Mouse (Mus musculus): ENCODE data around the gene Kcnh5. TPM values are rescaled to one million over a fixed set of nuclear protein-coding genes. Genes with fewer than 3 reads are reported as not detected.

The Kcnh5 gene
- polyA plus RNA-seq, 1 experiment from 2014 or later = 0.05 TPM

- Histone ChIP-seq H3K9me3 (replicated peaks) (no peaks in the 10 kb centered on the region), H3K4me2 (no peak overlapping the region), H3K4me3 (no peak overlapping the region), H3K4me1 (replicated peaks) (no peaks in the 10 kb centered on the region), H3K27ac (ENCODE audit: poor library complexity, severe bottlenecking) (no peak overlapping the region), H3K27me3 (replicated peaks) (no peaks in the 10 kb centered on the region), H3K36me3 (no peaks in the 10 kb centered on the region), H3K9ac (no peak overlapping the region)
- no peak for ATAC-seq (ENCODE audit: insufficient number of reproducible peaks, low FRiP score)
- WGBS = 69% methylated on average over 9 of the region's 9 CpGs
These were observed 225.7 kb downstream of the Kcnh5 start for GRCm38 (mm10) chr12:74951124-74952115.

DNA sequence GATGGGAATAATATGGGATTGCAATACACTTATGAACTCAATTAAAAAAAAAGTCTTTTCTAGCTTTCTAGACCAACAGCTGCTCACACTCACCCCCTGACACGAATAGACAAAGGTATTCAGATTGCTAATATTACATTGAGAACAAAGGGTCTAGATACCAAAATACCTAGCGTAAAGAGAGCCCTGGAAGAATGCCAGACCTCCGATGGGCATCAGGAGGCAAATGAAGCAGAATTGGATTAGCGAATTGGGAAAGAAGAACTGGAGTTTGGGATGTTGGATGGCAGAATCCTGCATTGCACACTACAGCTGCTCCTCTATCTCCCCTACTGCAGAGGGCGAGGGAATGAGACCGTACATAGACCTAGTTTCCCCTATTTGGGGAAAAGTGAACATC, 275.8 kb downstream of the Kcnh5 start:
- Histone ChIP-seq H3K9ac (no peak overlapping the region), H3K4me1 (replicated peaks) (no peaks in the 10 kb centered on the region), H3K27me3 (replicated peaks) (no peaks in the 10 kb centered on the region), H3K36me3 (no peaks in the 10 kb centered on the region), H3K27ac (ENCODE audit: poor library complexity, severe bottlenecking) (no peak overlapping the region), H3K4me3 (no peak overlapping the region), H3K9me3 (replicated peaks) (no peaks in the 10 kb centered on the region), H3K4me2 (no peak overlapping the region)
- 82% methylated on average over 6 of the region's 6 CpGs for WGBS
- no peak for ATAC-seq (ENCODE audit: insufficient number of reproducible peaks, low FRiP score)

DNA sequence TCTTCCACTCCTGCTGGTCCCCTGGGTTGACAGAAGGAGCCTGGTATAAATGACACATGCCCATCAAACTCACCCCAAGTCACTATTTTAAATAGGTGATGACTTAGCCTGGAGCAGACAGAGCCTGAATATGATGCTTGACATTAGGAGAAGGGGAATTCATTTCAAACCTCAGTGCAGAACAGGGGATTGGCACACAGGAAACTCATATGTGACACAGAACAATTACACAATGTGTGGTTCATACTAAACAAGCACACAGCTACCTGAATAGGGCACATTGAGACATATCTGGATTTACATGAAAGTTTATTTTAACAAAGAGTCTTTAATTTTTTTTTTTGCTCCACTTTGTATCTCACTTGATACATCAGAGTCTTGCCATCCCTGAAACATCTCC, 276.4 kb downstream of the Kcnh5 start:
- no peak for ATAC-seq (ENCODE audit: insufficient number of reproducible peaks, low FRiP score)
- no peaks in the 10 kb centered on the region for H3K36me3 ChIP-seq
- H3K4me2 ChIP-seq = no peak overlapping the region
- H3K27ac ChIP-seq (ENCODE audit: poor library complexity, severe bottlenecking) = no peak overlapping the region
- no peak overlapping the region for H3K9ac ChIP-seq
- no peak overlapping the region for H3K4me3 ChIP-seq
- H3K9me3 ChIP-seq (replicated peaks) = no peaks in the 10 kb centered on the region
- H3K4me1 ChIP-seq (replicated peaks) = no peaks in the 10 kb centered on the region
- H3K27me3 ChIP-seq (replicated peaks) = no peaks in the 10 kb centered on the region

- H3K4me1 ChIP-seq (replicated peaks) = no peaks in the 10 kb centered on the region
- no peaks in the 10 kb centered on the region for H3K36me3 ChIP-seq
- H3K27me3 ChIP-seq (replicated peaks) = no peaks in the 10 kb centered on the region
- no peak for ATAC-seq (ENCODE audit: insufficient number of reproducible peaks, low FRiP score)
- no peak overlapping the region for H3K9ac ChIP-seq
- no peaks in the 10 kb centered on the region for H3K9me3 ChIP-seq (replicated peaks)
- WGBS = 79% methylated on average over 4 of the region's 4 CpGs
- no peak overlapping the region for H3K27ac ChIP-seq (ENCODE audit: poor library complexity, severe bottlenecking)
- H3K4me2 ChIP-seq = no peak overlapping the region
- H3K4me3 ChIP-seq = no peak overlapping the region
These were observed 278.1 kb downstream of the Kcnh5 start for GRCm38 (mm10) chr12:74899055-74899454.

DNA sequence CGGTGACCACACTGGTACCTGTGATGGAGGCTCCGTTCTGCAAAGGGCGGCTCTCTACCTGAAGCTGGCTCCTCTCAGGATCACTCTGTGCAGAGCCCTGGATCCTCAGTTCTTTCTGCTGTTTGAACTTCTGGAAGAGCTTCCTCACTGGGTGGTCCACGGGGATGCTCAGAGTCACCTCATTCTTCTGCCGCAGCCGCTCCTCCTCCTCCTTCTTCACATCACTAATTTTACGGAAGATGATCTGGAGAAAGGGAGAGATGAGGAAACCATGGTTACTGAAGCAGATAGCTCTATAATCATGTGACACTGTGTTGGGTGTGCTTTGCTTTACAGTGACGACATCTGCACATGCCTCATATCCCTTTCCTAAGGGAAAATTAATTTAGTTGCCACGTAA, 278.9 kb downstream of the Kcnh5 start:
- H3K9ac ChIP-seq = no peak overlapping the region
- no peaks in the 10 kb centered on the region for H3K4me1 ChIP-seq (replicated peaks)
- no peak overlapping the region for H3K4me2 ChIP-seq
- no peak overlapping the region for H3K4me3 ChIP-seq
- no peaks in the 10 kb centered on the region for H3K36me3 ChIP-seq
- no peak overlapping the region for H3K27ac ChIP-seq (ENCODE audit: poor library complexity, severe bottlenecking)
- no peaks in the 10 kb centered on the region for H3K9me3 ChIP-seq (replicated peaks)
- no peaks in the 10 kb centered on the region for H3K27me3 ChIP-seq (replicated peaks)
- WGBS = 86% methylated on average over 9 of the region's 9 CpGs
- no peak for ATAC-seq (ENCODE audit: insufficient number of reproducible peaks, low FRiP score)

DNA sequence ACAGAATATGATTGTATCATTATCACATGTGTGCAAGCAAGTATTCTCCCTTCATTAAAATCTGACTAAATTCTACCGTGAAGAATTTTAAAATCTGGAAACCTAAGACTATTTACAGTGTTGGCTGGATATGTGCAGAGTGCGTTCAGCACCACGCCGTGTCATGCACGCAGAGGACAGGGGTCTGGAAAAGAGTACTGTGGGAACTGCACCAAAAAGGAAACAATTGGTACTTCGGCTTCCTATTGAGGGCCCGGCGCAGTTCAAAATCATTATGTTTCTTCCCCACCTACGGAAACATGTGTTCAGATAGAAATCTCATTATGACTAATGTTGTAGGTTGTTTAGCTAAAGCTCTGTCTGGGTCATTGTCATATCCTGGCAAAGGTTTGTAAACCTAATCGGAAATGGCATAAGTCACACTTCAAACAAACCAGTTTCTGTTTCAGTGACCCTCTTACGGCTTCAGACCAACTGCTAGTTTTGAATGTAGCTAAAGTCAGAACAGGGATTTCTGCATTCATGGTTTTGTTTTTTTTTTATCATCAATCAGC, 282.2 kb downstream of the Kcnh5 start:
- H3K27me3 ChIP-seq (replicated peaks) = no peaks in the 10 kb centered on the region
- no peaks in the 10 kb centered on the region for H3K36me3 ChIP-seq
- no peak overlapping the region for H3K9ac ChIP-seq
- H3K4me2 ChIP-seq = no peak overlapping the region
- 72% methylated on average over 11 of the region's 11 CpGs for WGBS
- no peak for ATAC-seq (ENCODE audit: insufficient number of reproducible peaks, low FRiP score)
- H3K27ac ChIP-seq (ENCODE audit: poor library complexity, severe bottlenecking) = no peak overlapping the region
- H3K4me3 ChIP-seq = no peak overlapping the region
- H3K4me1 ChIP-seq (replicated peaks) = no peaks in the 10 kb centered on the region
- H3K9me3 ChIP-seq (replicated peaks) = no peaks in the 10 kb centered on the region

DNA sequence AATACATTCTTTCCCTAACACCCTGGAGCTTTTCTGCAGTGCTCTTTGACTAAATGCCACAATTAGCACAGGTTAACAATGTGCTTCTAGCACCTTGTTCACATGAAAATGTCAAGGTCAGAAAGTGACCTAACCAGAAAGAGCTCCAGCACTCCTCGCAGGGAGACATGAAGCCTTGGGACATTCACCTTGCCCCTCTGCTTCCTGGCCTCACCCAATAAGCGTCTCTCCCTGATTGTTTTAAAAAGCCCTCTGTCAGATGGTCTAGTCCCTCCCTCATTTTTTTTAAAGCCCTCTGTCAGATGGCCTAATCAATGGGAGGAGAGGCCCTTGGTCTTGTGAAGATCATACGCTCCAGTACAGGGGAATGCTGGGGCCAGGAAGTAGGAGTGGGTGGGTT, 287.7 kb downstream of the Kcnh5 start:
- no peak for ATAC-seq (ENCODE audit: insufficient number of reproducible peaks, low FRiP score)
- Histone ChIP-seq H3K27me3 (replicated peaks) (no peaks in the 10 kb centered on the region), H3K27ac (ENCODE audit: poor library complexity, severe bottlenecking) (no peak overlapping the region), H3K9me3 (replicated peaks) (no peaks in the 10 kb centered on the region), H3K9ac (no peak overlapping the region), H3K4me2 (no peak overlapping the region), H3K4me1 (replicated peaks) (no peaks in the 10 kb centered on the region), H3K36me3 (no peaks in the 10 kb centered on the region), H3K4me3 (no peak overlapping the region)
- WGBS = 68% methylated on average over 3 of the region's 3 CpGs

DNA sequence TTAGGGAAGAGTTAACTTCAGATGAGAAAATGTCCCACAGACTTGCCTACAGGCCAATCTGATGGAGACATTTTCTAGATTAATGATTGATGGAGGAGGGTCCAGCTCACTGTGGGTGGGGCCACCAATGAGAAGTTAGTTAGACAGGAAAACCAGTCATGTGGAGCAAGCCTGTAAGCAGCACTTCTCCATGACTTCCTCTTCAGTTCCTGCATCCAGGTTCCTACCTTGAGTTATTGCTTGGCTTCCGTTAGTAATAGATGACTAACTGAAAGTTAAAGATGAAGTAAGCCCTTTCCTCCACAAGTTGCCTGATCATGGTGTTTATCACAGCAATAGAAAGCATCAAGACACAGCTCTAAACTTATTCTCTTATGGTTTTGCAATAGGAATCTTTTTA, 290.1 kb downstream of the Kcnh5 start:
- WGBS = 90% methylated on average over 1 of the region's 1 CpGs
- Histone ChIP-seq H3K9me3 (replicated peaks) (no peaks in the 10 kb centered on the region), H3K4me1 (replicated peaks) (no peaks in the 10 kb centered on the region), H3K4me3 (no peak overlapping the region), H3K36me3 (no peaks in the 10 kb centered on the region), H3K27ac (ENCODE audit: poor library complexity, severe bottlenecking) (no peak overlapping the region), H3K4me2 (no peak overlapping the region), H3K27me3 (replicated peaks) (no peaks in the 10 kb centered on the region), H3K9ac (no peak overlapping the region)
- ATAC-seq (ENCODE audit: insufficient number of reproducible peaks, low FRiP score) = no peak

DNA sequence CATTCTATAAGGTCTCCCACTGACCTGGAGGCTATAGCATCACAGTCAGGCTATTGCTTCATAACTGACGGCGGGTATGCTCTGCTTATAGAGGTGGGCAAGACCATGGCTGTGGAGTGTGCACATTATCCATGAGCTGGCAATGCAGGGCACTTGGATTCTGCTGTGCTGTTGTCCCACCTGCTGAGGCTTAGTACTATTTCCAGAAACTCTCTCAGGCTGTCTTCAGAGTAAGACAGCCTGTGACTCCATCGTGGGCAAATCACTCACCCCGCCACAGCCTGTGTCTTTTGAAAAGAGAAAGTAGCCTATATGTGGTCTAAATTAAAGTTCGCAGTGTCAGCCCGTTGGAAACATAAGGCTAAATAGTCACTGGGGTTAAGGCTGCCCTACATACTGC, 295.8 kb downstream of the Kcnh5 start:
- ATAC-seq (ENCODE audit: insufficient number of reproducible peaks, low FRiP score) = no peak
- Histone ChIP-seq H3K27ac (ENCODE audit: poor library complexity, severe bottlenecking) (no peak overlapping the region), H3K9ac (no peak overlapping the region), H3K4me2 (no peak overlapping the region), H3K9me3 (replicated peaks) (no peaks in the 10 kb centered on the region), H3K36me3 (no peaks in the 10 kb centered on the region), H3K27me3 (replicated peaks) (no peaks in the 10 kb centered on the region), H3K4me3 (no peak overlapping the region), H3K4me1 (replicated peaks) (no peaks in the 10 kb centered on the region)
- WGBS = 81% methylated on average over 6 of the region's 6 CpGs

DNA sequence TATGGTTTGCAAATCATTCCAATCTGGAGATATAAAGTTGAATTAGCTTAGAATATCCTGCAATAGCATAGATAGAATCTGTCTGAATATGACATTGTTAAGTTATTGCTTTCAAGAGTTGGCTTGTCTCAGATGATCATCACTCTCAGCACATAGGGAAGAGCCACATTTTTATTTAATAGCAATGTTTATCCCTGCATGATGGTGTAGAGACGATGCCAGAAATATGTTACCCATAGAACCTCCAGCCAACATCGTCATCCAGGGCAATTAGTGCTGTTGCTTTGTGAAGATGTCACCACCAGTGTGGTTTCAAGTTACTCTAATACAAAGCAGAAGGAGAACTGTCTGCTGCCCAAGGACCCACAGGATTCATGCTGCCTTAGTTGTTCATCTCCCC, 321.5 kb downstream of the Kcnh5 start:
- Histone ChIP-seq H3K27ac (ENCODE audit: poor library complexity, severe bottlenecking) (no peak overlapping the region), H3K4me3 (no peak overlapping the region), H3K9ac (no peak overlapping the region), H3K36me3 (no peaks in the 10 kb centered on the region), H3K27me3 (replicated peaks) (no peaks in the 10 kb centered on the region), H3K4me1 (replicated peaks) (no peaks in the 10 kb centered on the region), H3K9me3 (replicated peaks) (no peaks in the 10 kb centered on the region), H3K4me2 (no peak overlapping the region)
- no peak for ATAC-seq (ENCODE audit: insufficient number of reproducible peaks, low FRiP score)
- 76% methylated on average over 2 of the region's 2 CpGs for WGBS

- WGBS = 64% methylated on average over 1 of the region's 1 CpGs
- Histone ChIP-seq H3K9ac (no peak overlapping the region), H3K4me3 (no peak overlapping the region), H3K36me3 (no peaks in the 10 kb centered on the region), H3K9me3 (replicated peaks) (no peaks in the 10 kb centered on the region), H3K27me3 (replicated peaks) (no peaks in the 10 kb centered on the region), H3K27ac (ENCODE audit: poor library complexity, severe bottlenecking) (no peak overlapping the region), H3K4me2 (no peak overlapping the region), H3K4me1 (replicated peaks) (0 out of 2 replicates have a peak, but pooled peaks cover 5% of the 10 kb centered on the region)
- no peak for ATAC-seq (ENCODE audit: insufficient number of reproducible peaks, low FRiP score)
These were observed 322.9 kb downstream of the Kcnh5 start for GRCm38 (mm10) chr12:74854263-74854662.

All from heart, embryonic 12.5 days (tissue).